Mouse (Mus musculus): ENCODE measurements around the gene Fen1.
"Not testable (repeated sequence)": the region's sequence is repeated elsewhere in the genome, so short reads cannot be mapped to it uniquely, and the experiment has no call there.

The Fen1 gene

GRCm38 (mm10) chr19:10182142-10182541, 21.8 kb downstream of the Fen1 start:
- no peak for DNase-seq (ENCODE audit: low read depth, low spot score)

- DNase-seq (ENCODE audit: low read depth, low spot score) = no peak
Measured at GRCm38 (mm10) chr19:10181225-10181624, 22.7 kb downstream of the Fen1 start.

- no peak for DNase-seq (ENCODE audit: low read depth, low spot score)
Measured at GRCm38 (mm10) chr19:10176941-10177372, 27.0 kb downstream of the Fen1 start.

GRCm38 (mm10) chr19:10176477-10176876, 27.5 kb downstream of the Fen1 start:
- DNase-seq (ENCODE audit: low read depth, low spot score) = no peak

- no peak for DNase-seq (ENCODE audit: low read depth, low spot score)
Measured at GRCm38 (mm10) chr19:10174956-10175355, 29.0 kb downstream of the Fen1 start.

- DNase-seq (ENCODE audit: low read depth, low spot score) = no peak
Measured at GRCm38 (mm10) chr19:10173844-10174539, 30.0 kb downstream of the Fen1 start.

- DNase-seq (ENCODE audit: low read depth, low spot score) = no peak
Measured at GRCm38 (mm10) chr19:10173116-10173718, 30.8 kb downstream of the Fen1 start.

GRCm38 (mm10) chr19:10171846-10172245, 32.1 kb downstream of the Fen1 start:
- DNase-seq (ENCODE audit: low read depth, low spot score) = no peak

- no peak for DNase-seq (ENCODE audit: low read depth, low spot score)
Measured at GRCm38 (mm10) chr19:10171359-10171758, 32.6 kb downstream of the Fen1 start.

GRCm38 (mm10) chr19:10170466-10170865, 33.5 kb downstream of the Fen1 start:
- no peak for DNase-seq (ENCODE audit: low read depth, low spot score)

GRCm38 (mm10) chr19:10169692-10170330, 34.2 kb downstream of the Fen1 start:
- DNase-seq (ENCODE audit: low read depth, low spot score) = not testable (repeated sequence)

GRCm38 (mm10) chr19:10169179-10169578, 34.8 kb downstream of the Fen1 start:
- no peak for DNase-seq (ENCODE audit: low read depth, low spot score)

GRCm38 (mm10) chr19:10168441-10168840, 35.5 kb downstream of the Fen1 start:
- no peak for DNase-seq (ENCODE audit: low read depth, low spot score)

GRCm38 (mm10) chr19:10167951-10168350, 36.0 kb downstream of the Fen1 start:
- DNase-seq (ENCODE audit: low read depth, low spot score) = no peak

- DNase-seq (ENCODE audit: low read depth, low spot score) = no peak
Measured at GRCm38 (mm10) chr19:10167112-10167511, 36.9 kb downstream of the Fen1 start.

GRCm38 (mm10) chr19:10165928-10166327, 38.0 kb downstream of the Fen1 start:
- not testable (repeated sequence) for DNase-seq (ENCODE audit: low read depth, low spot score)

- DNase-seq (ENCODE audit: low read depth, low spot score) = no peak
Measured at GRCm38 (mm10) chr19:10163896-10164295, 40.1 kb downstream of the Fen1 start.

GRCm38 (mm10) chr19:10157725-10158124, 46.2 kb downstream of the Fen1 start:
- no peak for DNase-seq (ENCODE audit: low read depth, low spot score)

- no peak for DNase-seq (ENCODE audit: low read depth, low spot score)
Measured at GRCm38 (mm10) chr19:10149189-10149588, 54.8 kb downstream of the Fen1 start.
